Mouse (Mus musculus) forebrain, embryonic 12.5 days (tissue): ENCODE data around the gene Gm45062. TPM values are rescaled to one million over a fixed set of nuclear protein-coding genes. Genes with fewer than 3 reads are reported as not detected.

ENCODE experiments used
- ATAC-seq: fragments of 200-750 bp; cut with Nextera tagmentation; 2 replicates; pipeline ENCODE4 v1.8.0; 2017; ENCODE audit warnings: moderate TSS enrichment; ENCODE audit not compliant: low FRiP score
- H3K27ac ChIP-seq: fragments of 300-500 bp; sonication (generic); 2 replicates; pipeline ENCODE4 v1.5.1; 2016; ENCODE audit warnings: mild to moderate bottlenecking
- H3K27me3 ChIP-seq: fragments of 300-500 bp; sonication (generic); 2 replicates; pipeline ENCODE4 v1.6.1; 2016; ENCODE audit warnings: mild to moderate bottlenecking
- H3K36me3 ChIP-seq: fragments of 300-500 bp; sonication (generic); replicated peaks from 2 replicates; pipeline ENCODE4 v1.6.1; 2016; ENCODE audit warnings: mild to moderate bottlenecking
- H3K4me1 ChIP-seq: fragments of 300-500 bp; sonication (generic); 2 replicates; pipeline ENCODE4 v1.6.1; 2016
- H3K4me2 ChIP-seq: fragments of 300-500 bp; sonication (generic); 2 replicates; pipeline ENCODE4 v1.6.1; 2016; ENCODE audit warnings: mild to moderate bottlenecking, moderate library complexity
- H3K4me3 ChIP-seq: fragments of 300-500 bp; sonication (generic); replicated peaks from 2 replicates; pipeline ENCODE4 v1.5.1; 2016; ENCODE audit warnings: mild to moderate bottlenecking
- H3K9ac ChIP-seq: fragments of 300-500 bp; sonication (generic); 2 replicates; pipeline ENCODE4 v1.6.1; 2016; ENCODE audit warnings: mild to moderate bottlenecking
- H3K9me3 ChIP-seq: fragments of 300-500 bp; sonication (generic); 2 replicates; pipeline ENCODE4 v1.6.1; 2016
- WGBS: fragments of 180-500 bp; shearing (Covaris S2); methylation state at CpG from one replicate; pipeline ENCODE4 v1.1.7; 2016; 5-methylcytosine and 5-hydroxymethylcytosine counted together
- polyA plus RNA-seq: library from polyadenylated mRNA; unstranded; fragments of >200 nt; fragmentation: Nextera tagmentation; extraction: Ambion mirVana; gene quantifications from 2 replicates; pipeline ENCODE4 v1.2.1, GENCODE M21; 2016

Gene Gm45062
- polyA plus RNA-seq, 1 experiment from 2014 or later = 18.3 TPM

DNA sequence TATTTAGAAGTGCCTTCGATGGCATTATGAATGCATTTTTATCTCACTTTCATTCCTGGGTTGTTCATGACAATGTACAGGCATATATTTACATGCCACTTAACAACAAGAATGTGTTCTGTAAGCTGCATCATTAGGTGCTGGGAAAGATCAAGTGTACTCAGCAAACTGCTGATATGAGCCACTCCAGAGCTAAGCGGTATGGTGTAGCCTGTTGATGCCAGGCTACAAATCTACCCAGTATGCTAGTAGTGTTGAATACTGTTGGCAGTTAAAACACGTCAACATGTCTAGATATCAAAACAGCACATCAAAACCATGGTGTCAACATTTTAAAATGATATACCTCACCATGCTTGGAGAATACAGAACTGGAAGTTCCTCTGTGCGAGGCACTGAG lies 150.6 kb downstream of the Gm45062 start:
- H3K4me3 ChIP-seq = no peak overlapping the region
- no peaks in the 10 kb centered on the region for H3K9me3 ChIP-seq
- H3K36me3 ChIP-seq = no peaks in the 10 kb centered on the region
- peaks cover 8% of the 10 kb centered on the region; the same call in 1 of the 2 replicates for H3K4me1 ChIP-seq
- H3K4me2 ChIP-seq = no peak overlapping the region
- ATAC-seq = no peak
- H3K27ac ChIP-seq = no peak overlapping the region
- H3K9ac ChIP-seq = no peak overlapping the region
- no peaks in the 10 kb centered on the region for H3K27me3 ChIP-seq
- 81% methylated on average over 4 of the region's 4 CpGs for WGBS

DNA sequence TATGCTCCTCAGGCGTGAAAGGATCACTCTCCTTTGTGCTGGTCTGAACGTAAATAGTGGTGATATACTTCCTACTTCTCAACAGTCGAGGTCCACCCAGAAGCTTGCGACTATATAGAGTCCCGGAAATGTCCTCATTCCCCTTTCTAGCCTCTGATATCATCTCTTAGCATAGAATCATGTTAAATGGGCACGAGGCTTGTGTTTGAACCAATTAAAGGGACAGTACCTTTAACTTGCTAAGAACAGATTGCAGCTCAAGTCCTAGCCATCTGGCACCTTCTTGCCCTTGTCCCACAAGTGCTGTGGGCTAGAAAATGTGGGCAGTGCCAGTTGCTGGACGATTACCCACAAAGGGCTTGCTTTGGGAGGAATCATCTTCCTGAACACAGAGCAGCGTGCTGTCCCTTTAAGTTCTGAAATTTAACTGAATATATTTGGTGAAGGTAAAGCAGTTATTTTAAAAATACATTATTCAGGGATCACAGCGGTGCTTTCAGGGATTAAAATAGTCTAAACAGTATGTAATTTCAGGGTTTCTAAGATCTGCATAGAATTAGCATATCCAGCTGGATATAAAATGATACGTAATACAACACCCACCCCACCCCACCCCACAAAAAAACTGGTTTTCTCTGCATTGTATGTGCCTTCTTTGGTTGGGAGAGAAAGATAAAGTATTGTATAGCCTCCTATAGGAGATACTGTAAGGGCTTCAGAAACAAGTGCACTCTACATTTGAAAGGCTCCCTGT lies 153.8 kb downstream of the Gm45062 start:
- WGBS = 70% methylated on average over 10 of the region's 10 CpGs
- Histone ChIP-seq H3K4me3 (no peak overlapping the region), H3K27me3 (no peaks in the 10 kb centered on the region), H3K9me3 (no peaks in the 10 kb centered on the region), H3K36me3 (no peaks in the 10 kb centered on the region), H3K4me1 (peaks cover 8% of the 10 kb centered on the region; the same call in 1 of the 2 replicates), H3K4me2 (no peak overlapping the region), H3K27ac (no peak overlapping the region), H3K9ac (no peak overlapping the region)
- peak; percentile 44; the same call in 1 of the 2 replicates for ATAC-seq

- Histone ChIP-seq H3K4me2 (no peak overlapping the region), H3K36me3 (no peaks in the 10 kb centered on the region), H3K27ac (0 out of 2 replicates have a peak overlapping the region, but pooled peaks have one; percentile 32), H3K27me3 (no peaks in the 10 kb centered on the region), H3K9me3 (no peaks in the 10 kb centered on the region), H3K9ac (no peak overlapping the region), H3K4me3 (no peak overlapping the region), H3K4me1 (peaks cover 8% of the 10 kb centered on the region; the same call in 1 of the 2 replicates)
- 55% methylated on average over 9 of the region's 9 CpGs for WGBS
- no peak; the same call in 1 of the 2 replicates for ATAC-seq
Observed at GRCm38 (mm10) chr6:8414020-8414419, 154.8 kb downstream of the Gm45062 start.

DNA sequence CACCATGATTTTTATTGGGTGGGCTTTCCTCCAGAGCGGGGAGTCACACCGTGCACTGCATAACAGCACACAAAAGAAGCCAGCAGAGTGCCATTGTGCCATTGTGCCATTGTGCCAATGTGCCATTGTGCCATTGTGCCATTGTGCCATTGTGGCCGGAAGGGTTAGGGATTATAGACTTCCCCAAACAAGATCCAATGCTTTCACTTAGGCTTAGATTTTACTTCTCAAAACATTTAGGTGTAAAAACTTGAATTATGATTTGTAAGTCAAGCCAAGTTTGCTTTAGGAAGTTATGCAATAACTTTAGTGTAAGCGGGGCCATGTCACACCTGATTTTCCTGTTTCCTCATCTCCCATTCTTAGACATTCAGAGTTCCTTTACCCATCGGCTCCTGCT lies 156.6 kb downstream of the Gm45062 start:
- Histone ChIP-seq H3K9ac (no peak overlapping the region), H3K4me3 (no peak overlapping the region), H3K36me3 (no peaks in the 10 kb centered on the region), H3K27ac (no peak overlapping the region), H3K9me3 (no peaks in the 10 kb centered on the region), H3K4me1 (peaks cover 8% of the 10 kb centered on the region; the same call in 1 of the 2 replicates), H3K4me2 (no peak overlapping the region), H3K27me3 (no peaks in the 10 kb centered on the region)
- WGBS = 63% methylated on average over 5 of the region's 5 CpGs
- no peak for ATAC-seq

DNA sequence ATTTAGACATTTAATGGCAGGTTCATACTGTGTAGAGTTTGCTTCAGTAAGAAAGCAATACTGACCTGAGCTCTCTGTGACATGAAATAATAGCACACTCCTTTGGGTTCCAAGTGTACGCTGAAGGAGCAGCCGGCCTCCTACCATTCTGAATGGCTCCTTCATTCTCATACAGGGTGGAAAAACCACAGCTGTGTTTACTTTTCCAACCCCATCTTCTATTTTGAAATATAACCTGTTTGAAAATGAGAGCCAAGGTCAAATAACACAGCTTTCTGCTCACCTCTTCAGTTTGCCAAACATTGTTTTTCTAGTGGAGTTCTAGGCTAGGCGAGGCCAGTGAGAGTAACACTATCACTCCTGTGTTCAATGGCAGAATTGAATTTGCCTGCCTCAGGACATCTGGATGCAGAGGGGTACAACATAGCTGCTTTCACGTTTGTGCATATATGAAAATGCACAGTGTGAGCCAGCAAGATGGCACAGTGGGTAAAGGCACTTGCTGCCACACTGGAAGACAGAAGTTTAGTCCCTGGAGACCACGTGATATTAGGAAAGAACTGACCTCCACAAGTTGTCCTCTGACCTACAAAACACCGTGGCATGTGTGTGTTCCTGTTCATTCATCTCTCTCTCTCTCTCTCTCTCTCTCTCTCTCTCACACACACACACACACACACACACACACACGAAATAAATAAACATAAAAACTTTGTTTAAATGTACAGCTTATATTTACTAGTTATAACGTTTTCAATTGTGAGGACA lies 157.7 kb downstream of the Gm45062 start:
- peaks cover 13% of the 10 kb centered on the region for H3K4me1 ChIP-seq
- 85% methylated on average over 8 of the region's 8 CpGs for WGBS
- H3K27ac ChIP-seq = no peak overlapping the region
- no peaks in the 10 kb centered on the region for H3K36me3 ChIP-seq
- no peak overlapping the region for H3K4me2 ChIP-seq
- H3K4me3 ChIP-seq = no peak overlapping the region
- no peak for ATAC-seq
- H3K9ac ChIP-seq = no peak overlapping the region
- H3K9me3 ChIP-seq = no peaks in the 10 kb centered on the region
- no peaks in the 10 kb centered on the region for H3K27me3 ChIP-seq

DNA sequence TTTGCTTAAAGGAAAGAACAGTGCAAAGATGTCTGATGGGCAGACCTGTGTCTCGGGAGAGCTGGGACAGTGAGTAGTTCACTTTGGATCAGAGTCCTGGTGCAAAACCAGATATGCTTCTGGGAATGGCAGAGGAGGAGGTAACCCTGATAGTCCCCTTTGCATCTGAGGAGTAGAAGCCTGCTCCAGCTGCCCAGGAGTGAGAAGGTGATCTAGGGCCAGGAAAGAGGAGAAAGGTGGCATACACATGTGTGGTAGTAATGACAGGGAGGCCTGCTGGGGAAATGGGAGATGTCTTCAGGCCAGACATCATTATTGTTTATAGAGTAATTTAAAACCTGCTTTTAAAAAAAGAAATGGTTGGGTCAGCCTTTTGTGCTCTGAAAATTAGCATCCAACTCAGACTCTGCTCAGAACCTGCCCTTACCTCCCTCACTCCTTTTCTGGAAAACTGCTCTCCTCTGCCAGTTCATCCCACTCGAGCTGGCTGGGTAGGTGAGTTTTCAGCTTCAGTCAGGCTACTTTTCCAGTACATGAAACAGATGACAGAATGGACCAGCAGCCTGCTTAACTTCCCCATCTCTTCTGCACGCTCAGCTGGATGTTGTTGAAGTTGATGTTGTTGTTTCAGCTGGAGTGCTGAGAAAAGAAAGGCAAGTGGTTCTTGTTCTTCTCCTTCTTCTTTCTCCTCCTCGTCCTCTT lies 160.4 kb downstream of the Gm45062 start:
- no peaks in the 10 kb centered on the region for H3K27me3 ChIP-seq

DNA sequence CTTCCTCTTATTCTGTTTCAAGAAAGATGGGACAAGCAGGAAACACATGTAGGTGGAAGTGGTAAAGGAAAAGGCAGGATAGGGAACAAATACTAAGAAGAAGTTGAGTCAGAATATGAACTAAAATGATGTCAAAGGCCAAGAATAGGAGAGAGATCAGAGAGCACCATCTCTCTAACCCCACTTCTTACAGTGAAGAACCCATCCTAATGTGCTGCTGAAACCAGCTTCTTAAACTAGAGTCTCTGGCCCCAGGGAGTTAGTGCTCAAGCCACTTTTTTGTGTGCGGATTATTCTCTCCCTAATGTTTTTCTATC lies 160.9 kb downstream of the Gm45062 start:
- H3K4me3 ChIP-seq = no peak overlapping the region
- no peaks in the 10 kb centered on the region for H3K36me3 ChIP-seq
- ATAC-seq = no peak
- H3K27ac ChIP-seq = no peak overlapping the region
- peaks cover 12% of the 10 kb centered on the region for H3K4me1 ChIP-seq
- no peaks in the 10 kb centered on the region for H3K27me3 ChIP-seq
- no peak overlapping the region for H3K4me2 ChIP-seq
- no peaks in the 10 kb centered on the region for H3K9me3 ChIP-seq
- 95% methylated on average over 1 of the region's 1 CpGs for WGBS
- no peak overlapping the region for H3K9ac ChIP-seq

More for the DNA sequence above, 160.4 kb downstream of the Gm45062 start:
- no peak overlapping the region for H3K4me2 ChIP-seq
- WGBS = 73% methylated on average over 4 of the region's 4 CpGs
- ATAC-seq = no peak
- H3K36me3 ChIP-seq = no peaks in the 10 kb centered on the region
- no peaks in the 10 kb centered on the region for H3K9me3 ChIP-seq
- H3K27ac ChIP-seq = no peak overlapping the region
- no peak overlapping the region for H3K9ac ChIP-seq
- H3K4me1 ChIP-seq = peaks cover 12% of the 10 kb centered on the region
- no peak overlapping the region for H3K4me3 ChIP-seq

GRCm38 (mm10) chr6:8421421-8421820 lies 162.2 kb downstream of the Gm45062 start:
- Histone ChIP-seq H3K36me3 (no peaks in the 10 kb centered on the region), H3K27ac (peak overlapping the region; percentile 62; the same call in 1 of the 2 replicates), H3K4me1 (peaks cover 12% of the 10 kb centered on the region), H3K9me3 (no peaks in the 10 kb centered on the region), H3K4me2 (no peak overlapping the region), H3K9ac (no peak overlapping the region), H3K4me3 (no peak overlapping the region), H3K27me3 (no peaks in the 10 kb centered on the region)
- WGBS = 79% methylated on average over 5 of the region's 5 CpGs
- ATAC-seq = no peak

DNA sequence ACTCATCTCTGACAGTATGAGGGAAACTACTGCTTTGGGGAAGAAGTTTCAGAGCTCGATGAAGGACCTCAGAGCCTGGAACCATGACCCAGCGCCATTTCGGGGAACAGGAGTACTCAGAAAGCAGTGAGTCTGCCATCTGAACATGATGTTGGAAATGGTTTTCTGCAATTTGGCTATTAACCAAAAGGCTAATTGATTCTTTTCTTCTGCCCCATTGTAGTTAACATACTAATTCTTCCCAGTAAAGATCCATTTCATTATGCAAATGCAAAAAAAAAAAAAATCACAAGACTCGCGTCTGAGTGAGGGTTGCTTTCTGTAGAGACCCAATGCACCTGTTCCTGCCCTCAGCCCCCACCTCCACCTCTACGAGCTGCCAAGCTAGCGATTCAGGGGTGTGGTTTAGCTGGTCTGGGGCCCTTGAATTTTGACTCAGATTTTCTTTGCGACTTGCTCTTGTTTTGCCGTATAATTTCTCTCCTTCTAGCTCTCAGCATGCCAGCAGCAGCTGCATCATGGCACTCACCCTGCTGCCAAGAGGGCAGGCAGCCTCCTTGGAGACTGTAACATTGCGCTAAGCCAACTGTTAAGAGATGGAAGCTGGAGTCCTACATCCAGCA lies 162.8 kb downstream of the Gm45062 start:
- Histone ChIP-seq H3K36me3 (no peaks in the 10 kb centered on the region), H3K4me3 (no peak overlapping the region), H3K4me1 (peaks cover 12% of the 10 kb centered on the region), H3K9ac (no peak overlapping the region), H3K27me3 (no peaks in the 10 kb centered on the region), H3K4me2 (no peak overlapping the region), H3K27ac (peak overlapping the region; percentile 62), H3K9me3 (no peaks in the 10 kb centered on the region)
- WGBS = 56% methylated on average over 10 of the region's 10 CpGs
- peak; percentile 55 for ATAC-seq

DNA sequence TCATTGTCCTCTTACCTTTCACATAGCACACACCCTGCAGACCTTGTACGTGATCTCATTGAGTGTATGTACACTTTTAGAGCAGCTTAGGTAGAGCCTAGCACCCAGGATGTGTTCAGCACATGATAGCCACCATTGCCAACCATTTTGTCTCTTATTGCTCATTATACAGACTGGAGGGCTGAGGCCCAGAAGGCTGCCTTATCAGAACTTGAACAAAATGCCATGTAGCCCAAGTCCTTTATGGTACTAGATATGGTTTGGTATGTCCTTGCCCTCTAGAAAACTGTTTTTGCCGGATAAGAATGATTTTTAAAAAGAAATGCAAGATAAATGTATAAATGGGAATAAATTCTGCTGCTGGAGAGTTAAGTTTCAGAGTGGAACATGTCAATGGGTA lies 163.9 kb downstream of the Gm45062 start:
- ATAC-seq = no peak
- no peaks in the 10 kb centered on the region for H3K27me3 ChIP-seq
- H3K4me3 ChIP-seq = no peak overlapping the region
- WGBS = 89% methylated on average over 2 of the region's 2 CpGs
- H3K4me2 ChIP-seq = no peak overlapping the region
- peaks cover 12% of the 10 kb centered on the region for H3K4me1 ChIP-seq
- no peaks in the 10 kb centered on the region for H3K36me3 ChIP-seq
- 0 out of 2 replicates have a peak overlapping the region, but pooled peaks have one; percentile 19 for H3K27ac ChIP-seq
- H3K9ac ChIP-seq = no peak overlapping the region
- no peaks in the 10 kb centered on the region for H3K9me3 ChIP-seq

GRCm38 (mm10) chr6:8427692-8428091 lies 168.4 kb downstream of the Gm45062 start:
- H3K27ac ChIP-seq = no peak overlapping the region
- H3K4me3 ChIP-seq = no peak overlapping the region
- no peak for ATAC-seq
- no peak overlapping the region for H3K4me2 ChIP-seq
- H3K9ac ChIP-seq = no peak overlapping the region
- no peaks in the 10 kb centered on the region for H3K4me1 ChIP-seq
- no peaks in the 10 kb centered on the region for H3K27me3 ChIP-seq
- whole genome bisulfite sequencing = 88% methylated on average over 5 of the region's 5 CpGs
- H3K9me3 ChIP-seq = no peaks in the 10 kb centered on the region
- H3K36me3 ChIP-seq = no peaks in the 10 kb centered on the region
